Mouse (Mus musculus) cerebellum, postnatal 14 days (tissue): ENCODE data around the gene Spire2.

Experiments
- DNase-seq, 2 experiments: peaks; one replicate each; pipeline ENCODE4 v3.0.0; 2021; ENCODE audit warnings: mixed read lengths in 2 of 2

Spire2 gene

DNA sequence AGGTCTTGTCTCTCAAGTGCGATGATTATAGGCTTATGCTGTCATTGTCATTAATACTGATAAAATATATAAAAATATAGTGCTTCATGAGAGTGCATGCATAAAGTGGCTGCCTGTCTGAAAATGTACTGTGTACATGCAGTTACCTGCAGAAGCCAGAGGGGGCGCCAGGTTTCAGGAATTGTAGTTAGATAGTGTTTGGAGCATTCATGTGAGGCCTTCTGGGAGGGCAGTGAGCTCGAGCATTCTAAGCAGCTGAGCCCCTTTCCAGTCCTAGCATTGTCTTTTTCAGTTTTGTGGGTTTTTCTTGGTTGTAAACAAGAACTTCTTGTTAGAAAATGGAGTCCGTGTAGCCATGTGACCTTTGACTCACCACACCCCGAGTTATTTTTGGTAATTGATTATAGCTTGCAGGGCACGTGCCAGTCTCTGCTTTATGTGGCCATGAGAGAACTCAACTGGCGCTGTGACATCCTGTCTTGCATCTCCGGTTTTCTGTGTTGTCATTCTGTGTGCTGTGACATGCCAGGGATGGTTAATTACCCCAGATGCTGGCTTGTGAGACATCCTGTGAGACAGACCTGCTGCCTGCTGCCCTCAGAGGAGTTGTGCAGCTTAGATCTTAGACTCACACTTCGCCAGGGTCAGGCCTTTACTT lies 52.5 kb downstream of the Spire2 start:
- peak; percentile 46 to 71 for DNase-seq

DNA sequence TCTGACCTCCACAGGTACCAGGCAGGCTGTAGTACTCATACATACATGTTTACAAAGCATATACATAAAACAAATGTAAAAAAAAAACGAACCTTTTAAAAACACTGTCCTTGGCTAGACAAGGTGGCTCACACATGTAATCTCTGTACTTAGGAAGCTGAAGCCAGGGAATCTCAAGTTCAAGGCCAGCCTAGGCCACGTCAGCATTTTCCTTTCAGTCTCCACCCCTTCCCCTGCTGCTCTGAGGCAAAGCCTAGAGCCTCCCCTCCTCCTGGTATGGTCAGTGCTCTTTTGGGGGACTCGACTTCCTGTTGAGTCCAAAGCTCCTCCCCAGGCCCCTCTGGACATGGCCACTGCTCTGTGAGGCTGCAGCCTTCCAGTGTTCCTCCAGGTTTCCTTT lies 54.5 kb downstream of the Spire2 start:
- DNase-seq, result no peak

DNA sequence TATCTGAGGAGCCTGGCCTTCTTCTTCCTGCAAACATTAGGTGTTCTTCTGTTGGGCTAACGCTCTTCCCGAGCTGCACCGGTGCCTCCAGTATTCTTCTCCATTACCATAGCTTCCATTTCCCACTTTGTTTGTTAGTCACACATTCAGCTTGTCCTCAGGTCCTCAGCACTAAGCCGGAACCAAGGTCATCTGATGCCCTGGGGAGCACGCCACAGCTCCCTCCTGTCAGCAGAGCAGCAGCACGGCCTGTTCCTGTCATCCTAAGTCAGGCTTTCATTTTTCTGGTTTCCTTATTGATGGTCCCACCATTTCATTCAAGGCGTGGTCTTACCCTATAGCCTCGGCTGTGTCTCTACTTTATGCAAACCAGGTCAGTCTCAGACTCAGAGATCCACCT lies 55.3 kb downstream of the Spire2 start:
- DNase-seq, result no peak

DNA sequence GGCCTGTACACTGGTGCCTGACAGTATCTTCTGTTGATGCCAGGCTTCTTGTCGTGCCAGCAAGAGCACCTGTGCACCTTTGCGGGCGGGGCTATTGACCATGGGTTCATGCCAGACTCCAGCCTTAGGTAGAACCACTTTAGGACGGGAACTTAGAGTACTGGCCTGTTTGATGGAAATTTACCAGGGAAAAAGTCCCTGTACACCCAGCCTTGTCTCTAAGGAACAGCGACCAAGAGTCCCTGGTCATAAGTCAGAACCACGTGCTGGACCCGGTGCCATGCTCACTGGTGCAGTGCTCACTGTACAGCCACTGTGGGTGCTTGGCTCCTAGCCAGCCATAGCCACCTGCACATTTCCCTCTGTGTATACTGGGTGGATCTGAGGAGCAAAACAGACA lies 56.5 kb downstream of the Spire2 start:
- peak; percentile 58 for DNase-seq

DNA sequence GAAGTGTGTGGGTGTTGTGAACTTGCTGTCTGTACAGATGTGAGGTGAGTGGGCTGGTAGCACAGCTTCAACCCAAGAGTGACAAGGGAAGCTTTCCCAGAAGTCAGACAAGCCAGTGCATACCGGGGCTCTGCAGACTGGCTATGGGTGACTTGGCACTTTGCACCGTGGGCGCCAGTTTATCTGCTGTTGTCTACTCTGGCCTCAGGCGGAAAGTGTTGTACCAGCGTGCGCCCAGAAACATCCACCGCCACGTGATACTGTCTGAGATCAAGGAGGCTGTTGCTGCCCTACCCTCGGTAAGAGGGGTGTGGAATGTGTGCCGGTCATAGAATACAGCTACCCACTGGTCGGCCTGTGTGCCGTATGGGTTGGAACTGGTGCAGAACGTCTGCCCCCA lies 65.8 kb downstream of the Spire2 start:
- no peak for DNase-seq

DNA sequence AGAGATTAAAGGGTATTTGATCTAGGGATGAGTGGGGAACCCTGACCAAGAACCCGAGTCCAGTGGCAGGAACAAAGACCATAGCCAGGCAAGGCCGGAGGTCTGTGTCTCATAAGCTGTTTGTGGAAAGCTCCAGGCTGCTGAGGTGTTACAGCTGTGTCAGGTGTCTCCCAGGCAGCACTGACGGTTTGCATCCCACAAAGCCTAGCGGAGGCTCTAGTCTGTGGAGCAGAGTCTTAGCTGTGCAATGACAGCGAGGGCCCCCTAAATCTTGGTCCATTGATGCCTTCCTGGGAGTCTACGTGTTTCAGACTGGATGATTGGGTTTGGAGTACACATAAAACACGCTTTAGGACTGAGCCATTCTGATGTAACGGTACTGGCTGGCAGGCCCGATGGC lies 69.4 kb downstream of the Spire2 start:
- no peak for DNase-seq

DNA sequence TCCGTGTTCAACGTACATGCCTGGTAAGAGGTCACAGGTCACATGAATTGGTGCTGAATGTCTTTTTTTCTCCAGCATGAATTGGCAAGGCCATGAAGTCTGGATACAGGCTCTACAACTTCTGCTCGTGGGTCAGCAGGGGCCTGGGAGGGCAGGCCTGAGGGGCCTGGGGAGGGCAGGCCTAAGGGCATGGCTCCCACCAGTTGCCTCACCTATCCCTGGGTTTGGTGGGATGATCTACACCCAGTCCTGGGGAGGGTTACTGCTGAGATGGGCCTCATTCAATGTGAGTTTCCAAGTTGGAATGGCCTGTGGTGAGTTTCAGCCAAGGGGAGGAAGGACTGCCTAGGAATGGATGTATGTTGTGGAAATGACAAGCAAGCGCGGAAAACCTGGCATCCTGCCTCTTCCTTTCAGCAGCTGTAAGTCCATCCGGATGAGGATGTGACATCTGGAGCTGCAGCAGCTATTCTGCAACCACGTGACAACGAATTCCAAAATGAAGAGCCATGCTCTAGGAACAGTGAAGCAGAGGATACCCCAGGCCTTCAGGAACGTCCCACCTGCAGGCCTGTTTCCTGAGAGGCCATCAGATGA lies 70.3 kb downstream of the Spire2 start:
- DNase-seq, result no peak

DNA sequence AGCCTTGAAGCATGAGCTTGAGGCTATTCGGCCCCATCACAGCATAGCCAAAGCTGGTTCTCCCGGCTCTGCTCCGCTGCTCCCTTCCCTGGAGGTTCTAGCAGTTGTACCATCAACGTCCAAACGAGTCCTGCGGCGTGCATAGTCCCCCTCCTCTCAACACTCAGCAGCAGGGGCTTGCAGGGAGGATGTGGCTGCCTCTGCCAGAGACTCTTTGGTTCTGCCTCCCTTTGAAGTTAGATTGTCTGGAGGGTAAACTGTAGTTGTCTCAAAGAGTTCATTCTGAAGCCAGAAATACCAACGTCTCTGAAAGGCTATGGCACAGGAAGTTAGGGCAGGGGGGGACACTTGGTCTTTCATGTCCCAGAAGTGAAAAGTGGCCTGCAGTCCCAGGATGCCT lies 72.0 kb downstream of the Spire2 start:
- no peak for DNase-seq

DNA sequence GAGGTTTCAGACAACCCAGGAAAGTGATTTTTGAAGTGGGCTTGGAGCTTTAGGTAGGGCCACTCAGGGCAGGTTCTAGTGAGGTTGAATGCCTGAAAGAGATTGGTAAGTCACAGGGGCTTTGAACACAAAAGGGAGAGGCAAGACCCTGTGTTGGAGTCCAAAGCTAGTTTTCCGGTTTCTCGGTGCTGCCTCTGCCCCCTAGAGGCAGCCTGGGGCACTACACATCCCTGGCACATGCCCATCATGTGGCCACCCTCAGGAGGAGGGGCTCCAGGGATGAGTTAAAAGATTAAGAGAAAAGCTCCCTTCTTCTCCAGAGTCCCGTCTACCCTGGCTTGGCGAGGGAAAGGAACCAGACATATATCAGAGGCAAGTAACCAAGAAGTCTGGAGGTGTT lies 74.3 kb downstream of the Spire2 start, which contains the start of gene Mc1r:
Gene Mc1r, plus strand, starts transcription at position 322 of the 400 bp plus-strand sequence.
- DNase-seq, result peak; percentile 84 to 89

DNA sequence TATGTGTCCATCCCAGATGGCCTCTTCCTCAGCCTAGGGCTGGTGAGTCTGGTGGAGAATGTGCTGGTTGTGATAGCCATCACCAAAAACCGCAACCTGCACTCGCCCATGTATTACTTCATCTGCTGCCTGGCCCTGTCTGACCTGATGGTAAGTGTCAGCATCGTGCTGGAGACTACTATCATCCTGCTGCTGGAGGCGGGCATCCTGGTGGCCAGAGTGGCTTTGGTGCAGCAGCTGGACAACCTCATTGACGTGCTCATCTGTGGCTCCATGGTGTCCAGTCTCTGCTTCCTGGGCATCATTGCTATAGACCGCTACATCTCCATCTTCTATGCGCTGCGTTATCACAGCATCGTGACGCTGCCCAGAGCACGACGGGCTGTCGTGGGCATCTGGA lies 75.1 kb downstream of the Spire2 start:
- no peak for DNase-seq

DNA sequence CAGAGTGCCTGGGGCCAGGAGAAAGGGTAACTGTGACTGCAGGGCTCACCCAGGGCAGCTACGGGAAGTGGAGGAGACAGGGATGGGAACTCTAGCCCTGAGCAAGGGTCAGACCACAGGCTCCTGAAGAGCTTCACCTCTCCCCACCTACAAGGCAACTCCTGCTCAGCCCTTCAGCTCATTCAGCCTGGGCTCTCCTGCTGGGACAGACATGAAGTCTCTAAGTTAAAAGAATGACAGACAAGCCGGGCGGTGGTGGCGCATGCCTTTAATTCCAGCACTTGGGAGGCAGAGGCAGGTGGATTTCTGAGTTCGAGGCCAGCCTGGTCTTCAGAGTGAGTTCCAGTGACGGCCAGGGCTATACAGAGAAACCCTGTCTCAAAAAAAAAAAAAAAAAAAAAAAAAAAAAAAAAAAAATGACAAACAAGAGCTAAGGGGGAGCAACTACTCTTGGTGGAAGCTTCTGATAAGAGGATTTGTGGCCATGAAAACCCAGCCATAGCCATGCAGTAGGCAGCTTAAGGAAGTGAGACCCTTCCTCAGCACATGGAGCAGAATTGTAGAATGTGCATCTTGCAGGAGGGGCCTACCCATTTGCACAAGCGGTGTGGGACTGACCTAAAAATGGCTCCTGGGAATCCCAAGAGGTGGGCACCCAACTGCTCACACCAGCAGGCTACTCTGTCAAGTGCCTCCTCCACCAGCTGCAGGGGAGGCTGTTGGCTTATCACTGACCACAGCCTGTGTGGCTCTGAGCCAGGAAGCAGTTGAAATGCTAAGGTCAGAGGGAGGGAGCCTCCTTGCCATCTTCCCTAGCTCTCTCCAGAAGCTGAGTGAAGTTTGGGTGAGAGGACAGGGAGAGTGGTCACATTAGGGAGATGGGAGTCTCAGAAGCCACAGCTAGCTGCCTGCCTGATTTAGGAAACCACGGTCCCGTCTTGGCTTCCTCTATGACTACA lies 76.4 kb downstream of the Spire2 start:
- DNase-seq, result peak in 1 of 2 experiments; percentile 44

DNA sequence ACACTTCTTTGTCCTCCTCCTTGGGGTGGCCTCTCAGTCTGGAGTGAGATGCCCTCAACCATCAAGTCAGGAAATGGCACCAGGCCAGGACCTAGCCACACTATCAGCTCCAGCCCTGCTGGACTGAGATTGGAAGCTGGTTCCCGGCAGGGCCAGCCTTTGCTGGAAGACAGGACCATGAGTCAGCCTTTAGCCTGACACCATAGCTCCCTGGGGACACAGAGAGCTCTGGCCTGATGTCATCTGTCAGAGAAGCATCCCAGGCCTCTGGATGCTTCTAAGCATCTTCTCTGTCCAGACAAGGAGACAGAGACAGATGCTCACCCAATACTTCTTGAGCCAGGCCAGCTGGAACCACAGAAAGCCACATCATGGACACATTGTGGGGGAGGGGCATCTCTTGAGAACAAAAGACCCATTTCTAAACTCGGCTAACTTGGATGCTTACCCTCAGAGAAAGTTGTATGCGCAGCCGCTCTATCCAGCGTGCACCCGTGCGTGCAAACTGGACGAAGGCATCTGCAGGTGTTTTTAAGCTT lies 77.6 kb downstream of the Spire2 start:
- DNase-seq, result peak; percentile 69 to 80

DNA sequence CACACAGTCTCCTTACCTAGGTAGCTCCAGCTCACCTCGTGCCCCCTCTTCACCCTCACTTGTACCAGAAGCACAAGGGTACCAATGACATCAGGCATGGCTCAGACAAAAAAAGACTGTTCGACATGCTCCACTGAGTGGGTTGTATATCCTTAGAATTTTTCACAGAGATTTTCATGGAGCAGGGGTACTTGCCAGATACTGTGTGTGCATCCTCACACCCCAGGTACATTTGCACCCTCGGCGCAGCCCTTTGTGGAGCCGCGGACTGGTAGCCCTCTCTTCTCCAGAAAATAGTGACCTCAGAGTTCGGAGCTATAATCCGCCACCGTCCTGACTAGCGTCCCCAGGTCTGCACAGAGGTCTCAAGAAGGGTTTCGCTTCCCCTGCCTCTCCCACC lies 78.3 kb downstream of the Spire2 start:
- no peak for DNase-seq

DNA sequence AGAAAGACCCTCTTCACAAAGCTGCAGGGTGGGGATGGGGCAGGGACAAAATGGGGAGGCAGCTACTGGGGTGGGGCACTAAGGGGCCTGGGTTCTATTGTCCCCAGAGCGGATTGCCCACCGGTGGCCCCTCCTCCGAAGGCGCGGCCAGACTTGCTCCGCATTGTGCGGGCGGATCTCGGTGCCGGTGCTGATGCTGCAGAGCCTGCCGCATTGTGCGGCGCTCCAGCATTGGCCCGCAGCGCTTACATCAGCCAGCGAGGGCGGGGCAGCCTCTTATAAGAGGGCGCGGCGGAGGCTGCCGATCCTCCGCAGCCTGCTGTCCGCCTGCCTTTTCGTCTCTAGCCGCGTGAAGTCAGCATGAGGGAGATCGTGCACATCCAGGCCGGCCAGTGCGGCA lies 78.7 kb downstream of the Spire2 start, which contains the start of gene Tubb3:
Gene Tubb3, plus strand, starts transcription at position 179 of the 400 bp plus-strand sequence.
- peak; percentile 93 to 96 for DNase-seq

DNA sequence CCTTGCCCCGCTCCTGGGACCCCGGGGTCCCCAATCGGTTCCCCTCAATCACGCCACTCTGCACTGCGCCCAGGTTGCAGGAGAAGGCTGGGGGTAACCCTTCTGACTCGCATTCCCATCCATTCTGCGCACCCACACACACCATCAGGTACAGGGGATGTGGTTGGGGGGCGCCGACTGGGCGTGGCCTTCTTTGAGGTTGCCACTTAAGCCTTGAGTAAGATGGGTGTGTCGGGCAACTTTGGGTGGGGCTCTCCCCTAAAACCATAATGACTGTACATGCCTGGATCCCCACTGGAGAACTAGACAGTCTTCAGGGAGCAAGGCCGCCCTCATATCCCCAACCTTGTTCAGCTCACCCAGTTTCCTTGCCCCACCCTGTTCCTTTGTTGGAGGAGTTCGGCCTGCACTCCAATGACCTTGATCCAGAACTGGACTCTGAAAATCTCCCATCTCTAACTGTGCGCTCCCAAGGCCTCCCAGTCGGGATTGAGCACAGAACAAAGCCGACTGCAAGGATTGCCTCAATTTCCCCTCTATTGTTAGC lies 79.3 kb downstream of the Spire2 start:
- no peak for DNase-seq

DNA sequence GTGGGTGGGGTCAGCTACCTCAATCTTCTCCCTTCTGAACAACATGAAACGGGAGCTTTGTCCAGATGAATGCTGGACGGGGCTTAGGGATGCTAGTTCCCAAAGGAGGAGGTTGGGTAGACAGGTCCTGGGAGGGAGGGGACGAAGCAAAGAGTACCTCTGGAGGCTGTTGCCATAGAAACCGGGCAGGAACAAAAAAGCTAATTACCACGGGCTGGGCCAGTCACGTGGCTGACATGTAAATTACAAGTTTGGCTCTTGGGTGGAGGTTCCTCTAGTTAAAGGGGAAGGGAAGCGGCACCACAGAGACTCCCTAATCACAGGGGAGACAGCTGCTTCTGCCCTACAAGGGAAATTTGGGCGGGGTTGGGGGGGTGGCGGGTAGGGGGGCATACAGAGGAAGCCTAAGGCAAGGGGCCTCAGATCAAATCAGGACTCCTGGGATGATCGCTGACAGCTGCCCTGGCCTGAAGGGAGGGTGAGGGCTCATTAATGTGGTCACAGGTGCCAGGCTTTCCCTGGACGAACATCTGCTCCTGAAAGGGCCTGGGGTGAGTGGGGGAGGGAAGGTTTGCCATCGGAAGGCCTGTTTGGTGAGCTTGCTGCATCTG lies 80.2 kb downstream of the Spire2 start:
- DNase-seq, result peak; percentile 62 to 69

DNA sequence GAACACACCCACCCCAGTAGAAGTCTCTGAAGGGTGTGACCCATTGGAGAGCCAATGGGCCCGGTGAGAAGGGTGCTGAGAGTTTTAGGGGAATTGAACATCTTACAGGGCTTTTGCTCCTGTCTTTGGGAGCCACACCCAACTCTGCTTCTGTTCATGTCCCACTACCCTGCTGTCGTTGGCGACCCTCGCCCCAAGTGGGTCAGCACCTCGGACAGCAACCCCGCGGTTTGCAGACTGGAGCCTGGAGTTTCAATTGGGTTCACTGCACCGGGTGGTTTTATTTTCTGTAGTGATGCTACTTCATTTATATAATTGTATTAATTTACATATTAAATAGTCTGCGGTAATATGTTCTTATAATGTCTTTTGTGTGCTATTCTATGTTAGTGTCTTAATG lies 81.7 kb downstream of the Spire2 start:
- DNase-seq, result no peak

DNA sequence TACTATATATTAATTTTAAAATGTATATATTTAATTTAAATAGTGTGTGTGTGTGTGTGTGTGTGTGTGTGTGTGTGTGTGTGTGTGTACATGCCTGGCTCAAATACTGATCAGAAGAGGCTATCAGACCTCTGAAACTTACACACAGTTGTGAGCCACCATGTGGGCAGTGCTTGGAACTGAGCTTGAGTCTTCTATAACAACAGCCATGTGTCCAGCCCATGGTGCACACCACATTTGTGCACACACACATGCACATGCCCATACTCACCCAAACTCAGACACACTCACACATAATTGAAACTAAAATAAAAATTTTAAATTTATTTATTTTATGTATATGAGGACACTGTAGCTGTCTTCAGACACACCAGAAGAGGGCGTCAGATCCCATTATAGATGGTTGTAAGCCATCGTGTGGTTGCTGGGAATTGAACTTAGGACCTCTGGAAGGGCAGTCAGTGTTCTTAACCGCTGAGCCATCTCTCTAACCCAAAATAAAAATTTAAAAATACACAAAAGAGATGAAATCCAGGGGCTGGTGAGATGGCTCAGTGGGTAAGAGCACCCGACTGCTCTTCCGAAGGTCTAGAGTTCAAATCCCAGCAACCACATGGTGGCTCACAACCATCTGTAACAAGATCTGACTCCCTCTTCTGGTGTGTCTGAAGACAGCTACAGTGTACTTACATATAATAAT lies 82.6 kb downstream of the Spire2 start:
- peak in 1 of 2 experiments; percentile 16 for DNase-seq

DNA sequence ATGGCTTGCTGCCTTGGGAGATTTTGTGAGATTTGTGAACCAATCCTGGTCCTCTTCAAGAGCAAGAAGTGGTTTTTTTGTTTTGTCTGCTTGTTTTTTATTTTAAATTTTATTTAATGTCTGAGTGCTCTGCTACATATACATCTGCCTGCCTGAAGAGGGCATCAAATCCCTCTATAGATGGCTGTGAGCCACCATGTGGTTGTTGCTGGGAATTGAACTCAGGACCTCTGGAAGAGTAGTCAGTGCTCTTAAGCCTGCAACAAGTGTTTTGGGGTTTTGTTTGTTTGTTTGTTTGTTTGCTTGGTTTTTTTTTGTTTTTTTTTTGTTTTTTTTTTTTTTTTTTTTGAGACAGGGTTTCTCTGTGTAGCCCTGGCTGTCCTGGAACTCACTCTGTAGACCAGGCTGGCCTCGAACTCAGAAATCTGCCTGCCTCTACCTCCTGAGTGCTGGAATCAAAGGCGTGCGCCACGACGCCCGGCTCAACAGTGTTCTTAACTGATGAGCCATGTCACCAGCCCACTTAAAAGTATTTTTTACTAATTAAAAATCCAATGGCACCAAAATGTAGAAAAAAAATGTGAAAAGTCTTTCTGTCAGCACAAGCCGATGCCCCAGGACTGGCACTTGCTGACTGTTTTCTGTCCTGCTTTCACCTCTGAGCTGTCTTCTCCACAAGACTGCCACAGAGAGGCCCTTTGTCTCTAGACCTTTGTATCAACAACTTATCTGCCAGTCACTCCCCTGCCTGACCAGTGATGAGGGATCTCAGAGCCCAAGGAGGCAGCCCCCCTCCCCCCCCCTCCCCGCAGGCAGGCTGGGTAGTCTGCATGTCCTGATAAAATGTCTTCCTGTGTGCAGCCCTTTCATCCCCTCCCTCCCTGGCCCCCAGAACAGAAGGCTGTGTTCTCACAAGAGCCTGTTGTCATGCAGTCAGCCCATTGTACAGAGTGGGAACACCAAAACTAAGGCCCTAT lies 83.7 kb downstream of the Spire2 start:
- DNase-seq, result no peak

DNA sequence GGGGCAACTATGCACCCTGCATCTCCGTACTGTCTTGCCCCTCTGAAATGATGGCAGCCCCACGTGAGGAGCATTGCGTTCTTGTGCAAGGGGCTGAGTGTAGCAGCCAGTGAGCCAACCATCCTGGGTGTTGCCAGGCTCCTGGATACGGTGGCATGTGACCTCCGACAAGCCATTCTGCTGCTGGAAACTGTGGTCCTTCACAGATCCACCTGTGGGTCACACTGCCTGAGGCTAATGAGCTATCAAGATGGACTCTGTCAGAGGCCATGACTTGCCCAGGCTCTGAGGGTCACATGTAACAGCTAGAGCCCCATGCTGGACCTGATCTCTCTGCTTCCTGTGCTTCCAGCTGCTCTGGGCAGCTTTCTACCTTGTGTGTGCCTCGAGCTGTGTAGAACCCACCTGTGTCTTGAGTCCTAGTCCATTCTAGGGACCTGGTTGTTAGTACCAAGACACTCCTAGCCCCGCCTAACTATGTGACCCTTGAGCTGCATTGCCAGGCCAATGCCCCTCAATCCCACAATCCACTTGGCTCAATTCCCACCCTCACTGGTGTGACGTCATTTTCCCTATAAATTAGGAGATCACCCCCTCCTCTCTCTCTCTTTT lies 84.5 kb downstream of the Spire2 start:
- no peak for DNase-seq
